Mouse (Mus musculus) cerebellum, postnatal 10 days (tissue): ENCODE data around the gene Tsga13.

Experiments
- DNase-seq, 2 experiments: peaks; one replicate each; pipeline ENCODE4 v3.0.0; 2021; ENCODE audit warnings: mixed read lengths in 2 of 2

Tsga13 gene

GRCm38 (mm10) chr6:30855956-30856355, 59.4 kb downstream of the Tsga13 start:
- DNase-seq, result no peak

- DNase-seq, result no peak
Measured at GRCm38 (mm10) chr6:30855205-30855604, 60.2 kb downstream of the Tsga13 start.

- DNase-seq, result peak; percentile 40 to 66
Measured at GRCm38 (mm10) chr6:30849818-30850217, 65.6 kb downstream of the Tsga13 start.
